Mouse (Mus musculus) spleen, adult 2 months (tissue): ENCODE measurements around the gene Defb45.

Source experiments
- CTCF ChIP-seq: fragments of 200-500 bp; IDR thresholded peaks from 2 replicates; pipeline ENCODE4 v1.5.1; 2011; ENCODE audit warnings: mild to moderate bottlenecking, inconsistent platforms; ENCODE audit not compliant: insufficient read depth, insufficient read length, insufficient replicate concordance; ENCODE audit errors: extremely low read depth
- POLR2A ChIP-seq: fragments of 200-500 bp; IDR thresholded peaks from 2 replicates; pipeline ENCODE4 v1.6.1; 2011; ENCODE audit warnings: low read depth, low read length, inconsistent platforms

GRCm38 (mm10) chr2:152573484-152573883 is 25.7 kb downstream of the Defb45 start:
- TF ChIP-seq CTCF (no peak), POLR2A (no peak)
